Mouse (Mus musculus) urinary bladder, postnatal 14 days (tissue): Measurements from ENCODE around the gene Bmp2k.

Experiments used
- DNase-seq: peaks from one replicate; pipeline ENCODE4 v3.0.0; 2021; ENCODE audit warnings: low spot score

Bmp2k gene

GRCm38 (mm10) chr5:96997310-96997801, at the start of gene Bmp2k:
Bmp2k (plus strand) TSS chr5:96997689.
- peak; percentile 87 for DNase-seq

GRCm38 (mm10) chr5:96948856-96949527, 48.5 kb upstream of the Bmp2k start:
- no peak for DNase-seq

GRCm38 (mm10) chr5:96949839-96950666, 47.4 kb upstream of the Bmp2k start:
- DNase-seq, result no peak

- DNase-seq, result no peak
These were observed 46.6 kb upstream of the Bmp2k start for GRCm38 (mm10) chr5:96950667-96951492.

- DNase-seq, result no peak
These were observed 45.9 kb upstream of the Bmp2k start for GRCm38 (mm10) chr5:96951493-96952105.

- DNase-seq, result no peak
These were observed 43.4 kb upstream of the Bmp2k start for GRCm38 (mm10) chr5:96954040-96954439.

GRCm38 (mm10) chr5:96954466-96955027, 42.9 kb upstream of the Bmp2k start:
- no peak for DNase-seq

GRCm38 (mm10) chr5:96956926-96957325, 40.6 kb upstream of the Bmp2k start:
- DNase-seq, result no peak

GRCm38 (mm10) chr5:96961122-96961521, 36.4 kb upstream of the Bmp2k start:
- no peak for DNase-seq

- DNase-seq, result no peak
These were observed 35.6 kb upstream of the Bmp2k start for GRCm38 (mm10) chr5:96961852-96962251.

GRCm38 (mm10) chr5:96962252-96962933, 35.1 kb upstream of the Bmp2k start:
- DNase-seq, result no peak

GRCm38 (mm10) chr5:96962934-96963301, 34.6 kb upstream of the Bmp2k start:
- DNase-seq, result no peak

- DNase-seq, result no peak
These were observed 33.1 kb upstream of the Bmp2k start for GRCm38 (mm10) chr5:96964062-96965028.

GRCm38 (mm10) chr5:96965029-96965403, 32.5 kb upstream of the Bmp2k start:
- DNase-seq, result peak; percentile 46

GRCm38 (mm10) chr5:96965503-96965902, 32.0 kb upstream of the Bmp2k start:
- DNase-seq, result no peak

GRCm38 (mm10) chr5:96968628-96969027, 28.9 kb upstream of the Bmp2k start:
- no peak for DNase-seq

GRCm38 (mm10) chr5:96969032-96969431, 28.5 kb upstream of the Bmp2k start:
- DNase-seq, result no peak

- no peak for DNase-seq
These were observed 27.6 kb upstream of the Bmp2k start for GRCm38 (mm10) chr5:96969705-96970471.

GRCm38 (mm10) chr5:96970472-96970848, 27.0 kb upstream of the Bmp2k start:
- no peak for DNase-seq
